ENCODE assay signal across 8 mouse cellular contexts in the genomic region with DNA sequence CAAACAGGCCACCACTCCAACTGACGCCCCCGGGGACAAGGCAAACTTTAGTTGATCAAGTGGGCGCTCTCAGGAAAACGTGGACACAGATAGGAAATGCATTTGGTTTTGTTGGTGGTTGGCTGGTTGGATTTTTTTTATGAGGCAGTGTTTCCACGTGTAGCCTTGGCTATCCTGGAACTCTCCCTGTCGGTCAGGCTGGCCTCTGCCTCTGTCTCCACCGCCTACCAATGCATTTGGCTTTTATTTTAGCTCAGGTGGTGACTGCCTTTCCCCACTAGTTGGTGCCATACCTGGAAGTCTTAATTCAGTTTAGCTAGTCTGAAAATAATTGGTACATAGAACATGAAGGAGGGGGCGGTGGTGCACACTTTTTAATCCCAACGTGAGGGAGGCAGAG. TPM values are rescaled to one million over a fixed set of nuclear protein-coding genes. Genes with fewer than 3 reads are reported as not detected.
A peak's percentile ranks its signal among the peaks of the same experiment; 100 is the strongest.
DNase-seq lines count a peak whose midpoint lies in the region; ATAC-seq lines count a peak whose summit lies in the region.

No protein-coding gene starts in this region.

- DNase-seq in heart, embryonic 10.5 days (ENCODE audit: low spot score) = no peak
- no peak for DNase-seq in heart, adult 9 months (ENCODE audit: low spot score in 2 of 2)
- DNase-seq in R1 (ENCODE audit: low read depth, low spot score) = peak; percentile 65
- DNase-seq in urinary bladder, adult 2 months (ENCODE audit: low spot score) = no peak
- no peak for DNase-seq in layer of hippocampus, postnatal 10 days (ENCODE audit: low spot score in 2 of 2)

- no peaks in the 10 kb centered on the region for H3K9me3 ChIP-seq in heart, embryonic 10.5 days
- no peaks in the 10 kb centered on the region for H3K9me3 ChIP-seq in forebrain, embryonic 12.5 days
- no peaks in the 10 kb centered on the region for H3K9me3 ChIP-seq in kidney, embryonic 14.5 days (ENCODE audit: control insufficient read depth, low read length)

- peak overlapping the region; percentile 76 for H3K4me3 ChIP-seq in heart, embryonic 10.5 days
- peak overlapping the region; percentile 82 for H3K4me3 ChIP-seq in forebrain, embryonic 12.5 days (replicated peaks)
- peak overlapping the region; percentile 53 for H3K4me3 ChIP-seq in kidney, embryonic 14.5 days (ENCODE audit: low read length)

- H3K36me3 ChIP-seq in heart, embryonic 10.5 days = peaks cover 2% of the 10 kb centered on the region; the same call in 1 of the 2 replicates
- H3K36me3 ChIP-seq in forebrain, embryonic 12.5 days (replicated peaks) = no peaks in the 10 kb centered on the region
- H3K36me3 ChIP-seq in kidney, embryonic 14.5 days (ENCODE audit: control insufficient read depth, insufficient read depth, low read length) = no peaks in the 10 kb centered on the region

- no peaks in the 10 kb centered on the region for H3K27me3 ChIP-seq in heart, embryonic 10.5 days (ENCODE audit: insufficient read depth, poor library complexity, severe bottlenecking)
- peaks cover 6% of the 10 kb centered on the region; the same call in 1 of the 2 replicates for H3K27me3 ChIP-seq in forebrain, embryonic 12.5 days
- no peaks in the 10 kb centered on the region for H3K27me3 ChIP-seq in kidney, embryonic 14.5 days (ENCODE audit: control insufficient read depth, insufficient read depth, low read length)

- no peak for ATAC-seq in forebrain, embryonic 12.5 days (ENCODE audit: low FRiP score)
- peak; percentile 20; the same call in 1 of the 2 replicates for ATAC-seq in kidney, embryonic 14.5 days (ENCODE audit: low FRiP score, low TSS enrichment)
- peak; percentile 73 for ATAC-seq in megakaryocyte progenitor cell, adult 5-6 weeks (replicated peaks; ENCODE audit: poor library complexity)

- peak overlapping the region; percentile 74 for H3K9ac ChIP-seq in forebrain, embryonic 12.5 days
- peak overlapping the region; percentile 64 for H3K9ac ChIP-seq in kidney, embryonic 14.5 days (ENCODE audit: low read depth, low read length)

- peaks cover 11% of the 10 kb centered on the region for H3K4me1 ChIP-seq in heart, embryonic 10.5 days
- peaks cover 12% of the 10 kb centered on the region for H3K4me1 ChIP-seq in forebrain, embryonic 12.5 days
- H3K4me1 ChIP-seq in kidney, embryonic 14.5 days (ENCODE audit: control insufficient read depth, insufficient read depth, low read length) = peaks cover 9% of the 10 kb centered on the region; the same call in 1 of the 2 replicates

- peak overlapping the region; percentile 92 for H3K27ac ChIP-seq in heart, embryonic 10.5 days
- no peak overlapping the region for H3K27ac ChIP-seq in forebrain, embryonic 12.5 days
- H3K27ac ChIP-seq in kidney, embryonic 14.5 days (ENCODE audit: low read depth, low read length) = no peak overlapping the region

- 23% methylated on average over 9 of the region's 9 CpGs for WGBS in heart, embryonic 10.5 days
- 26% methylated on average over 9 of the region's 9 CpGs for WGBS in forebrain, embryonic 12.5 days
- 30% methylated on average over 9 of the region's 9 CpGs for WGBS in kidney, embryonic 14.5 days

- H3K4me2 ChIP-seq in forebrain, embryonic 12.5 days = peak overlapping the region; percentile 78
- peak overlapping the region; percentile 71 for H3K4me2 ChIP-seq in kidney, embryonic 14.5 days (replicated peaks; ENCODE audit: low read depth, low read length)

RNA-seq across cellular contexts. Expression of a gene that starts 0.7 kb away (rescaled TPM):
- 11.8 and 13.6 TPM in 2 replicates for polyA plus RNA-seq in heart, embryonic 10.5 days (2016; fragmentation: Nextera tagmentation; extraction: Ambion mirVana)
- 10.0 and 10.8 TPM in 2 replicates for polyA plus RNA-seq in forebrain, embryonic 12.5 days (2016; fragmentation: Nextera tagmentation; extraction: Ambion mirVana)
- 9.5 and 13.7 TPM in 2 replicates for polyA plus RNA-seq in kidney, embryonic 14.5 days (2014; fragmentation: Nextera tagmentation; extraction: Ambion mirVana)
- 8.4 and 9.8 TPM in 2 replicates for total RNA-seq in megakaryocyte progenitor cell, adult 5-6 weeks (2015)
- total RNA-seq in megakaryocyte progenitor cell, adult 5-6 weeks (2017) = 14.3 and 22.5 TPM in 2 replicates
- polyA plus RNA-seq in urinary bladder, adult 2 months (2012; rRNA removed) = 4.4 and 4.6 TPM in 2 replicates
- total RNA-seq in layer of hippocampus, postnatal 10 days (2021) = 10 to 100 TPM; 10.3 to 10.5 TPM

RNA-seq across cellular contexts. Expression of a gene that starts 8.7 kb away (rescaled TPM):
- 24.9 and 28.9 TPM in 2 replicates for polyA plus RNA-seq in heart, embryonic 10.5 days (2016; fragmentation: Nextera tagmentation; extraction: Ambion mirVana)
- polyA plus RNA-seq in forebrain, embryonic 12.5 days (2016; fragmentation: Nextera tagmentation; extraction: Ambion mirVana) = 35.8 and 38.5 TPM in 2 replicates
- polyA plus RNA-seq in kidney, embryonic 14.5 days (2014; fragmentation: Nextera tagmentation; extraction: Ambion mirVana) = 18.2 and 36.2 TPM in 2 replicates
- total RNA-seq in megakaryocyte progenitor cell, adult 5-6 weeks (2015) = 31.2 and 32.7 TPM in 2 replicates
- total RNA-seq in megakaryocyte progenitor cell, adult 5-6 weeks (2017) = 25.7 and 26.8 TPM in 2 replicates
- 11.4 and 11.7 TPM in 2 replicates for polyA plus RNA-seq in urinary bladder, adult 2 months (2012; rRNA removed)
- total RNA-seq in layer of hippocampus, postnatal 10 days (2021) = 10 to 100 TPM; 44.8 to 45.8 TPM

RNA-seq across cellular contexts. Expression of a gene that starts 13.4 kb away (rescaled TPM):
- polyA plus RNA-seq in heart, embryonic 10.5 days (2016; fragmentation: Nextera tagmentation; extraction: Ambion mirVana) = 36.2 and 38.6 TPM in 2 replicates
- 43.8 and 50.4 TPM in 2 replicates for polyA plus RNA-seq in forebrain, embryonic 12.5 days (2016; fragmentation: Nextera tagmentation; extraction: Ambion mirVana)
- polyA plus RNA-seq in kidney, embryonic 14.5 days (2014; fragmentation: Nextera tagmentation; extraction: Ambion mirVana) = 46.2 and 48.2 TPM in 2 replicates
- 86.5 and 92.9 TPM in 2 replicates for total RNA-seq in megakaryocyte progenitor cell, adult 5-6 weeks (2015)
- 96.9 and 121 TPM in 2 replicates for total RNA-seq in megakaryocyte progenitor cell, adult 5-6 weeks (2017)
- polyA plus RNA-seq in urinary bladder, adult 2 months (2012; rRNA removed) = 39.5 and 47.9 TPM in 2 replicates
- 10 to 100 TPM; 52.9 to 55.9 TPM for total RNA-seq in layer of hippocampus, postnatal 10 days (2021)

RNA-seq across cellular contexts. Expression of a gene that starts 54.6 kb away (rescaled TPM):
- 437 and 566 TPM in 2 replicates for polyA plus RNA-seq in heart, embryonic 10.5 days (2016; fragmentation: Nextera tagmentation; extraction: Ambion mirVana)
- 529 and 541 TPM in 2 replicates for polyA plus RNA-seq in forebrain, embryonic 12.5 days (2016; fragmentation: Nextera tagmentation; extraction: Ambion mirVana)
- polyA plus RNA-seq in kidney, embryonic 14.5 days (2014; fragmentation: Nextera tagmentation; extraction: Ambion mirVana) = 499 and 541 TPM in 2 replicates
- total RNA-seq in megakaryocyte progenitor cell, adult 5-6 weeks (2015) = 335 and 348 TPM in 2 replicates
- total RNA-seq in megakaryocyte progenitor cell, adult 5-6 weeks (2017) = 660 and 918 TPM in 2 replicates
- 119 and 127 TPM in 2 replicates for polyA plus RNA-seq in urinary bladder, adult 2 months (2012; rRNA removed)
- total RNA-seq in layer of hippocampus, postnatal 10 days (2021) = 100 to 1,000 TPM; 194 to 207 TPM
